Mouse (Mus musculus) testis, adult 2 months (tissue): ENCODE results near the gene Timp2.

Experiments
- CTCF ChIP-seq: fragments of 200-500 bp; IDR thresholded peaks from 2 replicates; pipeline ENCODE4 v1.5.1; 2012; ENCODE audit warnings: low read depth, mild to moderate bottlenecking, inconsistent platforms, low read length, moderate library complexity; ENCODE audit not compliant: control insufficient read depth, insufficient read depth, insufficient replicate concordance
- POLR2A ChIP-seq: fragments of 200-500 bp; IDR thresholded peaks from 2 replicates; pipeline ENCODE4 v1.6.1; 2012; ENCODE audit warnings: low read depth, mild to moderate bottlenecking, inconsistent platforms, low read length, moderate library complexity; ENCODE audit not compliant: control insufficient read depth

DNA sequence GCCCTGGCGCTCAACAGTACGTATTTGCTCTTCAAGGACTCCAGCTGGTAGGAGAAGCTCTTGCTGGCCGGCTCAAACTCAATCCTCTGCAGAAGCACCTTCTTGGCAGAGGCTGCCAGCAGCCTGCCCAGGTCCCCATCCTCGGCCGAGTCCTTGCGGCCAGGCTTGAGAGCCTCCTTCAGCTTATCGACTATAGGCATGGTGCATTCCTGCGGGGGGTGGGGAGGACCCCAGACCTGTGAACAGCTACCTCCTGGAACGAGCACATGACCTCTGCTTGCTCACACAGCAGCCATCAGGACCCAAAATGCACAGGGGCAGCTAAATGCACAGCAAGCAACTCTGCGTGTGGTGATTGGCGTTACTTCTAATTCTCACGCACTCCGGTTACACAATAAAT is 69.7 kb downstream of the Timp2 start:
- TF ChIP-seq CTCF (no peak), POLR2A (no peak)
